In the genomic region with DNA sequence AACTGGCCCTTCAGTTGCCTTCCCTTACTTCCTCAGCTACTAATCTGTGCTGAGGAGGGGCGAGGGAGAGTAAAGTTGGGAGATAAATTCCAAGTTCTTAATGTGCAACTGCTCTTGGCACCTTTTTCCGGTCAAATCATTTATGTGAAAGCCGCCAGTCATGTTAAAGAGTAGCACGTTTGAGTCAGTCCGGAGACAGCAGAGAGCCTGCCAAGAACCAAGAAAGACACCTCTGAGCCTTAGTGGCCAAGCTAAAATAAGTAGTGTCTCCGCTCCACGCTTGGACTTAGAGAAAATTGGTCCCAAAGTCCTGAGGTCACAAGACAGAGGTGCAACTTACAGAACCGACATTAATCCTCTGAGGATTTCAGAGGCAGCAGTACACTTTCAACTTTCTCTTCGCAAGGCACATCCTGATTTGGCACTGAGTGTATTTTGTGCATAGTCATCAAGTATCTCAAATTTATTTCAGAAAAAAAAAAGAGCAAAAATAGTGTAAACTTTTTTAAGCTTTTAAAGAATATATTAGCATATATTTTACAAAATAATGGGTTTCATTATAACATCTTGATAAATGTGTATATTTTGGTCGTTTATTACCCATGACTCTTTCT, we compare ENCODE assay signal across 8 mouse cellular contexts. TPM values are rescaled to one million over a fixed set of nuclear protein-coding genes. Genes with fewer than 3 reads are reported as not detected.
DNase-seq lines count a peak whose midpoint lies in the region; ATAC-seq and TF ChIP-seq lines count a peak whose summit lies in the region.

No protein-coding gene starts in this region.

- no peaks in the 10 kb centered on the region for H3K4me1 ChIP-seq in ES-Bruce4 (ENCODE audit: control insufficient read depth, insufficient read depth, low read length)
- H3K4me1 ChIP-seq in forebrain, postnatal 0 days (ENCODE audit: insufficient read depth): no peaks in the 10 kb centered on the region; the same call in 1 of the 2 replicates
- peaks cover 11 to 20% of the 10 kb centered on the region in 2 experiments for H3K4me1 ChIP-seq in liver, embryonic 14.5 days (replicated peaks; ENCODE audit: control insufficient read depth in 2 of 2, insufficient read depth in 2 of 2, low read length in 1 of 2)

- TF ChIP-seq EP300 in ES-Bruce4 (IDR thresholded peaks at IDR 0.05; ENCODE audit: insufficient read depth, low read depth, low read length): no peak
- TF ChIP-seq EP300 in liver, embryonic 14.5 days (IDR thresholded peaks at IDR 0.05; ENCODE audit: low read depth): no peak

- H3K27me3 ChIP-seq in ES-Bruce4 (ENCODE audit: control insufficient read depth, insufficient read depth, low read length, poor library complexity, severe bottlenecking): 0 out of 2 replicates have a peak, but pooled peaks cover 2% of the 10 kb centered on the region
- H3K27me3 ChIP-seq in forebrain, postnatal 0 days (ENCODE audit: insufficient read depth, low read length): 0 out of 2 replicates have a peak, but pooled peaks cover 3% of the 10 kb centered on the region
- no peaks in the 10 kb centered on the region for H3K27me3 ChIP-seq in liver, embryonic 14.5 days (ENCODE audit: control insufficient read depth, insufficient read depth, low read length)

- H3K9me3 ChIP-seq in ES-Bruce4 (replicated peaks; ENCODE audit: control insufficient read depth, insufficient read depth, low read length, poor library complexity, severe bottlenecking): no peaks in the 10 kb centered on the region
- no peaks in the 10 kb centered on the region for H3K9me3 ChIP-seq in forebrain, postnatal 0 days (ENCODE audit: low read length)
- H3K9me3 ChIP-seq in liver, embryonic 14.5 days (ENCODE audit: control insufficient read depth, low read length): no peaks in the 10 kb centered on the region

- no peaks in the 10 kb centered on the region for H3K36me3 ChIP-seq in ES-Bruce4 (ENCODE audit: control insufficient read depth, insufficient read depth, low read length, poor library complexity, severe bottlenecking)
- H3K36me3 ChIP-seq in forebrain, postnatal 0 days (ENCODE audit: insufficient read depth): no peaks in the 10 kb centered on the region
- no peaks in the 10 kb centered on the region for H3K36me3 ChIP-seq in liver, embryonic 14.5 days (replicated peaks; ENCODE audit: control insufficient read depth, insufficient read depth, low read depth)

- WGBS in forebrain, postnatal 0 days: 12% methylated on average over 10 of the region's 10 CpGs
- WGBS in liver, embryonic 14.5 days (ENCODE audit: insufficient replicate concordance): 9% methylated on average over 10 of the region's 10 CpGs

- no peak for TF ChIP-seq CTCF in gastrocnemius, adult 2 months (IDR thresholded peaks at IDR 0.05)
- no peak for TF ChIP-seq CTCF in ES-Bruce4 (IDR thresholded peaks at IDR 0.05; ENCODE audit: low read depth, low read length)
- TF ChIP-seq CTCF in forebrain, postnatal 0 days (IDR thresholded peaks at IDR 0.05; ENCODE audit: low read depth): no peak
- TF ChIP-seq CTCF in liver, embryonic 14.5 days (IDR thresholded peaks at IDR 0.05; ENCODE audit: low read depth): no peak

- peak overlapping the region; percentile 90 for H3K4me2 ChIP-seq in forebrain, postnatal 0 days (ENCODE audit: low read depth)
- peak overlapping the region; percentile 97 for H3K4me2 ChIP-seq in liver, embryonic 14.5 days (ENCODE audit: low read depth)

- no peak for DNase-seq in gastrocnemius, adult 2 months
- no peak for DNase-seq in gastrocnemius, adult 8-10 months (ENCODE audit: low spot score in 2 of 2)
- DNase-seq in forebrain, postnatal 0 days: no peak
- no peak for DNase-seq in liver, embryonic 14.5 days (ENCODE audit: low read depth in 3 of 3, low spot score in 3 of 3)
- DNase-seq in testis, postnatal 14 days (ENCODE audit: low spot score): peak; percentile 35
- no peak for DNase-seq in urinary bladder, postnatal 36 days (ENCODE audit: low spot score in 2 of 2)
- no peak for DNase-seq in ovary, postnatal 36 days (ENCODE audit: low spot score)

- TF ChIP-seq POLR2A in ES-Bruce4 (IDR thresholded peaks at IDR 0.05; ENCODE audit: insufficient read depth, low read length): no peak

- H3K4me3 ChIP-seq in gastrocnemius, adult 2 months: peak overlapping the region; percentile 82
- peak overlapping the region; percentile 73 for H3K4me3 ChIP-seq in ES-Bruce4 (ENCODE audit: low read depth, low read length)
- H3K4me3 ChIP-seq in forebrain, postnatal 0 days (ENCODE audit: low read depth, low read length): peak overlapping the region; percentile 75
- H3K4me3 ChIP-seq in liver, embryonic 14.5 days (ENCODE audit: insufficient read depth in 1 of 2, low read depth in 2 of 2, low read length in 2 of 2): peak overlapping the region; percentile 90 to 99

- H3K9ac ChIP-seq in ES-Bruce4 (ENCODE audit: low read depth, poor library complexity, severe bottlenecking): peak overlapping the region; percentile 21
- peak overlapping the region; percentile 51; the same call in 1 of the 2 replicates for H3K9ac ChIP-seq in forebrain, postnatal 0 days
- peak overlapping the region; percentile 91 for H3K9ac ChIP-seq in liver, embryonic 14.5 days (replicated peaks)

- peak overlapping the region; percentile 72 for H3K27ac ChIP-seq in gastrocnemius, adult 2 months
- H3K27ac ChIP-seq in ES-Bruce4 (ENCODE audit: insufficient read depth, low read length): no peak overlapping the region
- H3K27ac ChIP-seq in forebrain, postnatal 0 days (ENCODE audit: low read depth, low read length): no peak overlapping the region
- peak overlapping the region; percentile 86 for H3K27ac ChIP-seq in liver, embryonic 14.5 days

- ATAC-seq in forebrain, postnatal 0 days: no peak
- ATAC-seq in liver, embryonic 14.5 days (ENCODE audit: insufficient read depth): peak; percentile 2; the same call in 1 of the 2 replicates

- intact Hi-C loops in gastrocnemius, adult 2 months (cut with DNase I): no loop called here

RNA-seq across cellular contexts. Expression of gene Vps13a, which starts 0.8 kb away (rescaled TPM):
- total RNA-seq in gastrocnemius, adult 2 months (2021): 10 to 100 TPM; 22.5 to 26.2 TPM
- total RNA-seq in gastrocnemius, adult 8-10 months (2022): 10 to 100 TPM; 23.9 to 36.7 (median 27.1) TPM
- 35.9 and 42.2 TPM in 2 replicates for polyA plus RNA-seq in ES-Bruce4 (2011; ENCODE audit: insufficient read depth, insufficient read length, low read depth, missing spikeins)
- total RNA-seq in forebrain, postnatal 0 days (2014; rRNA removed): 19.2 and 23.5 TPM in 2 replicates
- 3.2 and 5.4 TPM in 2 replicates for polyA plus RNA-seq in forebrain, postnatal 0 days (2015; fragmentation: Nextera tagmentation; extraction: Ambion mirVana)
- polyA plus RNA-seq in liver, embryonic 14.5 days (2012; rRNA removed): 4.3 and 6.9 TPM in 2 replicates
- polyA plus RNA-seq in liver, embryonic 14.5 days (2014; fragmentation: Nextera tagmentation; extraction: Ambion mirVana): 8.0 and 8.1 TPM in 2 replicates

Comparison
In these comparisons a context has a peak if more than half of its experiments do, and no peak if none do; other contexts are left out.
1. H3K27ac ChIP-seq: peak in gastrocnemius, adult 2 months (single experiment) and liver, embryonic 14.5 days (single experiment); none in ES-Bruce4 (single experiment) and forebrain, postnatal 0 days (single experiment).
2. H3K9ac ChIP-seq: peak in every context shown above with its lines; median percentile 91 in liver, embryonic 14.5 days; 51 in forebrain, postnatal 0 days; 21 in ES-Bruce4.
3. Peak in every context shown above with its lines, with median percentiles within 50 percentile points of each other: H3K4me3 ChIP-seq.